Mouse (Mus musculus) mouse embryonic stem cell (cell line): ENCODE measurements around the gene Kif6.

Experiments
- in situ Hi-C, 2 experiments: fragments of 300-500 bp; cut with MboI; formaldehyde crosslinking; loops; 1 replicate in 1 of 2; 3 replicates in 1 of 2; pipeline ENCODE4 v1.14.3; 2019 to 2020; ENCODE audit warnings: low sequenced_read_pairs in 2 of 2, low pct_unique_long_range_greater_than_20kb in 1 of 2, mixed read lengths in 1 of 2; ENCODE audit not compliant: unreplicated experiment in 1 of 2

Gene Kif6

GRCm38 (mm10) chr17:49650366-49650765, 35.4 kb downstream of the Kif6 start:
- in situ Hi-C loops = no loop called here

- in situ Hi-C loops = no loop called here
Observed at GRCm38 (mm10) chr17:49652357-49652756, 37.4 kb downstream of the Kif6 start.

GRCm38 (mm10) chr17:49652800-49653199, 37.9 kb downstream of the Kif6 start:
- in situ Hi-C loops = no loop called here

GRCm38 (mm10) chr17:49661626-49662025, 46.7 kb downstream of the Kif6 start:
- in situ Hi-C loops = no loop called here

GRCm38 (mm10) chr17:49666728-49667127, 51.8 kb downstream of the Kif6 start:
- in situ Hi-C loops = no loop called here

- in situ Hi-C loops = no loop called here
Observed at GRCm38 (mm10) chr17:49668296-49668695, 53.4 kb downstream of the Kif6 start.

- in situ Hi-C loops = no loop called here
Observed at GRCm38 (mm10) chr17:49671921-49672339, 57.0 kb downstream of the Kif6 start.

- in situ Hi-C loops = no loop called here
Observed at GRCm38 (mm10) chr17:49672421-49672820, 57.5 kb downstream of the Kif6 start.

- in situ Hi-C loops = no loop called here
Observed at GRCm38 (mm10) chr17:49675629-49676028, 60.7 kb downstream of the Kif6 start.

GRCm38 (mm10) chr17:49681410-49681809, 66.5 kb downstream of the Kif6 start:
- in situ Hi-C loops = no loop called here

GRCm38 (mm10) chr17:49684146-49684545, 69.2 kb downstream of the Kif6 start:
- in situ Hi-C loops = no loop called here

- in situ Hi-C loops = no loop called here
Observed at GRCm38 (mm10) chr17:49690607-49691454, 75.9 kb downstream of the Kif6 start.

GRCm38 (mm10) chr17:49691455-49691805, 76.5 kb downstream of the Kif6 start:
- in situ Hi-C loops = no loop called here

GRCm38 (mm10) chr17:49693206-49693605, 78.3 kb downstream of the Kif6 start:
- in situ Hi-C loops = no loop called here

GRCm38 (mm10) chr17:49697220-49697619, 82.3 kb downstream of the Kif6 start:
- in situ Hi-C loops = no loop called here

GRCm38 (mm10) chr17:49703492-49704249, 88.7 kb downstream of the Kif6 start:
- in situ Hi-C loops = no loop called here

GRCm38 (mm10) chr17:49709192-49709591, 94.3 kb downstream of the Kif6 start:
- in situ Hi-C loops = no loop called here

GRCm38 (mm10) chr17:49710101-49710630, 95.2 kb downstream of the Kif6 start:
- in situ Hi-C loops = no loop called here

- in situ Hi-C loops = no loop called here
Observed at GRCm38 (mm10) chr17:49726206-49726605, 111.3 kb downstream of the Kif6 start.
